17 mouse cellular contexts compared by ENCODE assay signal in genomic region chr4:102459216-102459999, GRCm38 (mm10).
DNase-seq lines count a peak whose midpoint lies in the region; ATAC-seq and TF ChIP-seq lines count a peak whose summit lies in the region.
"Had no signal": no experiment of that assay in that cellular context is flagged by ENCODE, and none has a peak within 500 bp of the region (broad histone marks: within the 10 kb centered on the region; RNA-seq: fewer than 3 reads in every experiment).

No protein-coding gene starts in this region.

- no peak overlapping the region for H3K27ac ChIP-seq in kidney, adult 2 months (ENCODE audit: insufficient read depth, low read depth, low read length)
- no peak overlapping the region for H3K27ac ChIP-seq in kidney, embryonic 15.5 days
- no peak overlapping the region for H3K27ac ChIP-seq in stomach, embryonic 16.5 days (ENCODE audit: low read length)
- no peak overlapping the region for H3K27ac ChIP-seq in stomach, postnatal 0 days (replicated peaks)
- H3K27ac ChIP-seq: embryonic facial prominence, embryonic 10.5 days; heart, embryonic 13.5 days had no signal

- ATAC-seq in kidney, embryonic 15.5 days (replicated peaks; ENCODE audit: low FRiP score) = no peak
- 0 out of 2 replicates have a peak, but pooled peaks have one; percentile 33 for ATAC-seq in stomach, embryonic 16.5 days (ENCODE audit: insufficient read depth, low FRiP score)
- no peak for ATAC-seq in stomach, postnatal 0 days (ENCODE audit: low FRiP score, low TSS enrichment)
- ATAC-seq: activated CD4-positive, CD25-positive, alpha-beta regulatory T cell, adult 4 months; forebrain, embryonic 14.5 days; Patski had no signal

- 0 out of 2 replicates have a peak, but pooled peaks cover 2% of the 10 kb centered on the region for H3K4me1 ChIP-seq in kidney, adult 2 months (ENCODE audit: control insufficient read depth, insufficient read depth, low read length)
- peaks cover 2% of the 10 kb centered on the region; the same call in 1 of the 2 replicates for H3K4me1 ChIP-seq in kidney, embryonic 15.5 days
- H3K4me1 ChIP-seq in stomach, embryonic 16.5 days (ENCODE audit: control insufficient read depth, insufficient read depth, low read length) = no peaks in the 10 kb centered on the region
- no peaks in the 10 kb centered on the region for H3K4me1 ChIP-seq in stomach, postnatal 0 days (replicated peaks; ENCODE audit: control insufficient read depth, insufficient read depth)
- H3K4me1 ChIP-seq: embryonic facial prominence, embryonic 10.5 days had no signal

- no peak overlapping the region for H3K4me2 ChIP-seq in kidney, embryonic 15.5 days
- no peak overlapping the region for H3K4me2 ChIP-seq in stomach, embryonic 16.5 days (ENCODE audit: low read depth, low read length)
- H3K4me2 ChIP-seq in stomach, postnatal 0 days (replicated peaks; ENCODE audit: low read depth) = no peak overlapping the region
- H3K4me2 ChIP-seq: heart, embryonic 13.5 days had no signal

- H3K9me3 ChIP-seq in kidney, embryonic 15.5 days (replicated peaks) = no peaks in the 10 kb centered on the region
- no peaks in the 10 kb centered on the region for H3K9me3 ChIP-seq in stomach, embryonic 16.5 days (replicated peaks; ENCODE audit: control insufficient read depth, low read length)
- H3K9me3 ChIP-seq in stomach, postnatal 0 days (ENCODE audit: control insufficient read depth, low read length) = no peaks in the 10 kb centered on the region
- H3K9me3 ChIP-seq: embryonic facial prominence, embryonic 10.5 days; heart, embryonic 13.5 days had no signal

- H3K4me3 ChIP-seq in kidney, adult 2 months (ENCODE audit: insufficient read depth, low read depth, low read length) = no peak overlapping the region
- no peak overlapping the region for H3K4me3 ChIP-seq in kidney, embryonic 15.5 days (replicated peaks)
- no peak overlapping the region for H3K4me3 ChIP-seq in stomach, embryonic 16.5 days (replicated peaks; ENCODE audit: low read length)
- H3K4me3 ChIP-seq in stomach, postnatal 0 days (ENCODE audit: low read depth, low read length) = no peak overlapping the region
- H3K4me3 ChIP-seq: embryonic facial prominence, embryonic 10.5 days; heart, embryonic 13.5 days had no signal

- WGBS in kidney, adult 2 months = 63% methylated on average over 5 of the region's 5 CpGs
- WGBS in kidney, embryonic 15.5 days = 56% methylated on average over 5 of the region's 5 CpGs
- WGBS in stomach, embryonic 16.5 days = 34% methylated on average over 5 of the region's 5 CpGs
- WGBS in stomach, postnatal 0 days = 31% methylated on average over 5 of the region's 5 CpGs

- H3K36me3 ChIP-seq in kidney, adult 2 months (ENCODE audit: control insufficient read depth, insufficient read depth, low read length) = no peaks in the 10 kb centered on the region
- H3K36me3 ChIP-seq in kidney, embryonic 15.5 days = no peaks in the 10 kb centered on the region
- H3K36me3 ChIP-seq in stomach, embryonic 16.5 days (ENCODE audit: control insufficient read depth, insufficient read depth, low read length) = no peaks in the 10 kb centered on the region
- no peaks in the 10 kb centered on the region for H3K36me3 ChIP-seq in stomach, postnatal 0 days (ENCODE audit: control insufficient read depth, insufficient read depth, low read length)
- H3K36me3 ChIP-seq: embryonic facial prominence, embryonic 10.5 days; heart, embryonic 13.5 days had no signal

- no peak for TF ChIP-seq POLR2A in kidney, adult 2 months (IDR thresholded peaks at IDR 0.05; ENCODE audit: low read depth, low read length)

- no peak for TF ChIP-seq EP300 in stomach, postnatal 0 days (optimal IDR thresholded peaks at IDR 0.05)

- H3K9ac ChIP-seq in kidney, embryonic 15.5 days = no peak overlapping the region
- H3K9ac ChIP-seq in stomach, embryonic 16.5 days (ENCODE audit: low read length) = no peak overlapping the region
- no peak overlapping the region for H3K9ac ChIP-seq in stomach, postnatal 0 days (ENCODE audit: low read length)
- H3K9ac ChIP-seq: heart, embryonic 13.5 days had no signal

- intact Hi-C loops in left cerebral cortex, postnatal 14 days (cut with DNase I) = no loop called here

- H3K27me3 ChIP-seq in kidney, adult 2 months (replicated peaks; ENCODE audit: control insufficient read depth, insufficient read depth, low read length) = no peaks in the 10 kb centered on the region
- H3K27me3 ChIP-seq in kidney, embryonic 15.5 days = no peaks in the 10 kb centered on the region
- no peaks in the 10 kb centered on the region for H3K27me3 ChIP-seq in stomach, embryonic 16.5 days (ENCODE audit: control insufficient read depth, insufficient read depth, low read length)
- H3K27me3 ChIP-seq in stomach, postnatal 0 days (ENCODE audit: control insufficient read depth, insufficient read depth, low read length) = no peaks in the 10 kb centered on the region
- H3K27me3 ChIP-seq: heart, embryonic 13.5 days; Patski had no signal

- no peak for TF ChIP-seq CTCF in kidney, adult 2 months (conservative IDR thresholded peaks at IDR 0.05; ENCODE audit: insufficient read depth, insufficient read length, low read depth, low read length)
- no peak for TF ChIP-seq CTCF in stomach, postnatal 0 days (IDR thresholded peaks at IDR 0.05; ENCODE audit: low read depth)

- peak; percentile 4 for DNase-seq in kidney, adult 2 months
- DNase-seq in stomach, postnatal 0 days (ENCODE audit: low spot score) = no peak
- DNase-seq in lung, postnatal 10 days = peak; percentile 40
- no peak for DNase-seq in frontal cortex, postnatal 25 days (ENCODE audit: low spot score in 2 of 2)
- no peak for DNase-seq in left cerebral cortex, postnatal 14 days (ENCODE audit: low spot score in 2 of 2)
- DNase-seq: cerebellum, adult 2 months; cerebellum, postnatal 10 days; gastrocnemius, postnatal 36 days; heart, adult 11 months; heart, postnatal 36 days had no signal

Comparison
In these comparisons a context has a peak if more than half of its experiments do, and no peak if none do; other contexts are left out.
1. DNase-seq: peak in kidney, adult 2 months (single experiment) and lung, postnatal 10 days (single experiment); none in stomach, postnatal 0 days (single experiment), frontal cortex, postnatal 25 days (0 of 2) and left cerebral cortex, postnatal 14 days (0 of 2).